In the genomic region with DNA sequence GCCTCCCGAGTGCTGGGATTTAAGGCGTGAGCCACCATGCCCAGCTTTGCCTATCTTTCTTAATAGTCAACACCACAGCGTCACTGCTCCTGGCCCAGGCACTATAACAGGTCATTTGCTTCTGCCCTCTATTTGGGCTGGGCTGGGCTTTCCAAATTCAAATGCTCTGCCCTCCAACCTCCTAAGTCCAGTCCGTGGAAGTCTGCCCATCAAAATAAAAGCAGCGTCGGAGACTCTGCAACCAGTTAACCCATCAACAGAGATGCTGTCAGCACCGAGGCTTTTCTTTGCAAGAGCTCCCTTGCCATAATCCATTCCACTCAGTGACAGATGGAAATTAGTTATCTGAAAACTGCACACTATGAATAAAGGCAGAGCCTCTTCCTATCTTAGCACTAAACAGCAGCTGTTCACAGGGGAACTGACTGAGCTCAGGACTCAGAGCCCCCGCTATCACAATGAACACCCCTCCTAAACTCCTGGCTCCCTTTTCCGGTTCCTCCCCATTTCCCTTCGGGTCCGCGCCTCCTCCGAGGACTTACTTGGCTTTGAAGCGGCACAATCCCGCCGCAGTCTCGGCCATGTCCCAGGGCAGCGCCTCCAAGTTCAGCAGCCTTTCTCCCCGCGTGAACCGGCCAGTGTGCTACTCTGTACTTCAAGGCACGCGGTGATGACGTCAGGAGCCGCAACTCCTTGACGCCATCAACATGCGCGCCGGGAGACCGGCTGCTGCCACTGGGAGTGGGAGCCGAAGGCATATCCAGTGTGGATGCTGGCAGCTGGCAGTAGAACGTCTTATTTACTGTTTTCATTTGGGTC, we compare ENCODE assay signal across 8 mouse cellular contexts. TPM values are rescaled to one million over a fixed set of nuclear protein-coding genes. Genes with fewer than 3 reads are reported as not detected.
DNase-seq lines count a peak whose midpoint lies in the region; ATAC-seq lines count a peak whose summit lies in the region.

A gene (minus strand): TSS at position 679 of the 819 bp plus-strand sequence.

- WGBS in hindbrain, embryonic 11.5 days: 5% methylated on average over 32 of the region's 32 CpGs

- peak; percentile 82 for DNase-seq in MEL-GATA-1-ER (ENCODE audit: extremely low read depth, low read depth)
- DNase-seq in cerebellum, adult 9-10 months: peak; percentile 93
- DNase-seq in frontal cortex, adult 2 months (ENCODE audit: extremely low spot score in 1 of 2, low spot score in 1 of 2): peak; percentile 88 to 97
- DNase-seq in hindbrain, embryonic 11.5 days (ENCODE audit: low spot score): peak; percentile 98
- peak; percentile 96 for DNase-seq in layer of hippocampus, postnatal 10 days (ENCODE audit: low spot score in 2 of 2)
- DNase-seq in lung, postnatal 10 days: peak; percentile 96
- peak; percentile 90 for DNase-seq in ovary, postnatal 36 days (ENCODE audit: low spot score)
- peak; percentile 93 for DNase-seq in thymus, postnatal 25 days

- peak within 1 kb of the TSS; percentile 55 for H3K4me2 ChIP-seq in hindbrain, embryonic 11.5 days (replicated peaks; ENCODE audit: low read depth, low read length)

- no peaks in the 10 kb centered on the region for H3K9me3 ChIP-seq in hindbrain, embryonic 11.5 days (ENCODE audit: control insufficient read depth, low read length)

- peaks cover 13% of the 10 kb centered on the region; the same call in 1 of the 2 replicates for H3K36me3 ChIP-seq in hindbrain, embryonic 11.5 days (ENCODE audit: control insufficient read depth, insufficient read depth, low read length)

- 0 out of 2 replicates have a peak within 1 kb of the TSS, but pooled peaks have one; percentile 27 for H3K27ac ChIP-seq in hindbrain, embryonic 11.5 days (ENCODE audit: low read depth, low read length)

- no peaks in the 10 kb centered on the region for H3K27me3 ChIP-seq in hindbrain, embryonic 11.5 days (ENCODE audit: control insufficient read depth, insufficient read depth, low read length)

- ATAC-seq in hindbrain, embryonic 11.5 days (ENCODE audit: low FRiP score): peak; percentile 86

- no peaks in the 10 kb centered on the region; the same call in 1 of the 2 replicates for H3K4me1 ChIP-seq in hindbrain, embryonic 11.5 days (replicated peaks; ENCODE audit: control insufficient read depth, insufficient read depth, low read length)

- peak within 1 kb of the TSS; percentile 42 for H3K4me3 ChIP-seq in hindbrain, embryonic 11.5 days (ENCODE audit: low read depth, low read length)

- H3K9ac ChIP-seq in hindbrain, embryonic 11.5 days (ENCODE audit: low read depth, low read length): peak within 1 kb of the TSS; percentile 51

RNA-seq across cellular contexts. Expression of the gene that starts here (rescaled TPM):
- polyA plus RNA-seq in frontal cortex, adult 2 months (2012; rRNA removed): 56.1 and 56.2 TPM in 2 replicates
- polyA plus RNA-seq in hindbrain, embryonic 11.5 days (2014; fragmentation: Nextera tagmentation; extraction: Ambion mirVana): 83.7 and 101 TPM in 2 replicates
- 10 to 100 TPM; 28.5 to 34.3 TPM for total RNA-seq in layer of hippocampus, postnatal 10 days (2021)

Comparison
In these comparisons a context has a peak if more than half of its experiments do, and no peak if none do; other contexts are left out.
1. Peak in every context shown above with its lines: DNase-seq, ATAC-seq, H3K4me3 ChIP-seq and H3K27ac ChIP-seq.